25 mouse cellular contexts compared by ENCODE assay signal in genomic region chr7:81232674-81233073, GRCm38 (mm10). TPM values are rescaled to one million over a fixed set of nuclear protein-coding genes. Genes with fewer than 3 reads are reported as not detected.
DNase-seq lines count a peak whose midpoint lies in the region; ATAC-seq and TF ChIP-seq lines count a peak whose summit lies in the region.
"Had no signal": no experiment of that assay in that cellular context is flagged by ENCODE, and none has a peak within 500 bp of the region (broad histone marks: within the 10 kb centered on the region; RNA-seq: fewer than 3 reads in every experiment).

No protein-coding gene starts in this region.

- H3K4me3 ChIP-seq in liver, postnatal 0 days (ENCODE audit: low read depth, low read length) = no peak overlapping the region
- H3K4me3 ChIP-seq in hindbrain, embryonic 12.5 days = no peak overlapping the region
- H3K4me3 ChIP-seq: erythroblast, embryonic 14.5 days; forebrain, embryonic 13.5 days; heart, embryonic 12.5 days; liver, embryonic 13.5 days; midbrain, embryonic 15.5 days; neural tube, embryonic 15.5 days; stomach, embryonic 15.5 days had no signal

- H3K36me3 ChIP-seq in liver, postnatal 0 days (replicated peaks; ENCODE audit: insufficient read depth, low read length) = no peaks in the 10 kb centered on the region
- no peaks in the 10 kb centered on the region for H3K36me3 ChIP-seq in hindbrain, embryonic 12.5 days
- H3K36me3 ChIP-seq: heart, embryonic 12.5 days; liver, embryonic 13.5 days; midbrain, embryonic 15.5 days; neural tube, embryonic 15.5 days; stomach, embryonic 15.5 days had no signal

- peak; percentile 78 for ATAC-seq in liver, postnatal 0 days
- ATAC-seq in hindbrain, embryonic 12.5 days (ENCODE audit: low FRiP score) = no peak
- ATAC-seq: forebrain, embryonic 13.5 days; intestine, postnatal 0 days; midbrain, embryonic 15.5 days had no signal

- DNase-seq in adrenal gland, postnatal 10 days = peak; percentile 46
- DNase-seq in adrenal gland, adult 18-20 months (ENCODE audit: low spot score in 2 of 2) = no peak
- DNase-seq in liver, postnatal 0 days = peak; percentile 52
- no peak for DNase-seq in liver
- DNase-seq in NIH3T3 (ENCODE audit: low read depth) = peak; percentile 50
- peak; percentile 73 for DNase-seq in lung, postnatal 36 days
- no peak for DNase-seq in kidney, postnatal 14 days
- DNase-seq: adrenal gland, adult 2 months; cerebellum, adult 11 months; cerebellum, adult 9-11 months; gastrocnemius, postnatal 10 days; heart, postnatal 4 days; kidney, postnatal 25 days; liver, embryonic 13.5 days; right cerebral cortex, postnatal 25 days had no signal

- TF ChIP-seq CTCF in liver, postnatal 0 days (IDR thresholded peaks at IDR 0.05; ENCODE audit: low read depth) = no peak

- WGBS in liver, postnatal 0 days (ENCODE audit: insufficient replicate concordance) = 56% methylated on average over 2 of the region's 2 CpGs
- WGBS in hindbrain, embryonic 12.5 days = 82% methylated on average over 2 of the region's 2 CpGs

- no peak overlapping the region for H3K4me2 ChIP-seq in liver, postnatal 0 days (ENCODE audit: low read depth, low read length)
- H3K4me2 ChIP-seq in hindbrain, embryonic 12.5 days (replicated peaks) = no peak overlapping the region
- H3K4me2 ChIP-seq: forebrain, embryonic 13.5 days; heart, embryonic 12.5 days; hindbrain, embryonic 14.5 days; liver, embryonic 13.5 days; midbrain, embryonic 15.5 days; neural tube, embryonic 15.5 days; stomach, embryonic 15.5 days had no signal

- TF ChIP-seq EP300 in liver, postnatal 0 days (IDR thresholded peaks at IDR 0.05; ENCODE audit: low read depth) = no peak

- no peaks in the 10 kb centered on the region for H3K9me3 ChIP-seq in liver, postnatal 0 days (ENCODE audit: low read length)
- H3K9me3 ChIP-seq in hindbrain, embryonic 12.5 days (replicated peaks) = no peaks in the 10 kb centered on the region
- H3K9me3 ChIP-seq: forebrain, embryonic 13.5 days; heart, embryonic 12.5 days; liver, embryonic 13.5 days; midbrain, embryonic 15.5 days; neural tube, embryonic 15.5 days; stomach, embryonic 15.5 days had no signal

- H3K27me3 ChIP-seq in liver, postnatal 0 days (ENCODE audit: insufficient read depth, low read length) = no peaks in the 10 kb centered on the region
- H3K27me3 ChIP-seq in hindbrain, embryonic 12.5 days = no peaks in the 10 kb centered on the region
- H3K27me3 ChIP-seq: forebrain, embryonic 13.5 days; heart, embryonic 12.5 days; liver, embryonic 13.5 days; midbrain, embryonic 15.5 days; neural tube, embryonic 15.5 days; stomach, embryonic 15.5 days had no signal

- no peak overlapping the region for H3K9ac ChIP-seq in liver, postnatal 0 days (replicated peaks)
- no peak overlapping the region for H3K9ac ChIP-seq in hindbrain, embryonic 12.5 days
- H3K9ac ChIP-seq: forebrain, embryonic 13.5 days; heart, embryonic 12.5 days; hindbrain, embryonic 14.5 days; liver, embryonic 13.5 days; midbrain, embryonic 15.5 days; neural tube, embryonic 15.5 days; stomach, embryonic 15.5 days had no signal

- H3K4me1 ChIP-seq in liver, postnatal 0 days (ENCODE audit: insufficient read depth) = peaks cover 29% of the 10 kb centered on the region
- H3K4me1 ChIP-seq in hindbrain, embryonic 12.5 days = no peaks in the 10 kb centered on the region
- H3K4me1 ChIP-seq: forebrain, embryonic 13.5 days; heart, embryonic 12.5 days; liver, embryonic 13.5 days; midbrain, embryonic 15.5 days; neural tube, embryonic 15.5 days; stomach, embryonic 15.5 days had no signal

- 0 out of 2 replicates have a peak overlapping the region, but pooled peaks have one; percentile 29 for H3K27ac ChIP-seq in liver, postnatal 0 days (ENCODE audit: low read depth)
- H3K27ac ChIP-seq in hindbrain, embryonic 12.5 days = no peak overlapping the region
- H3K27ac ChIP-seq: forebrain, embryonic 13.5 days; hindbrain, embryonic 14.5 days; liver, embryonic 13.5 days; midbrain, embryonic 15.5 days; neural tube, embryonic 15.5 days; stomach, embryonic 15.5 days had no signal

RNA-seq across cellular contexts. Expression of gene Pde8a, which starts 19.3 kb away (rescaled TPM):
- 10 to 100 TPM; 29.9 to 31.0 TPM for total RNA-seq in adrenal gland, postnatal 10 days (2021)
- 10 to 100 TPM; 30.2 to 40.6 TPM for total RNA-seq in adrenal gland, adult 18-20 months (2021)
- polyA plus RNA-seq in liver, postnatal 0 days (2015; fragmentation: Nextera tagmentation; extraction: Ambion mirVana) = 3.1 and 3.4 TPM in 2 replicates
- polyA plus RNA-seq in hindbrain, embryonic 12.5 days (2016; fragmentation: Nextera tagmentation; extraction: Ambion mirVana) = 4.1 and 4.2 TPM in 2 replicates
- total RNA-seq: MEL had no signal
- polyA plus RNA-seq: erythroblast, embryonic 14.5 days had no signal

Comparison
In these comparisons a context has a peak if more than half of its experiments do, and no peak if none do; other contexts are left out.
1. DNase-seq: peak in adrenal gland, postnatal 10 days (single experiment), liver, postnatal 0 days (single experiment), NIH3T3 (single experiment) and lung, postnatal 36 days (single experiment); none in adrenal gland, adult 18-20 months (0 of 2), liver (single experiment) and kidney, postnatal 14 days (single experiment).